Mouse (Mus musculus): ENCODE measurements around the gene Dad1. TPM values are rescaled to one million over a fixed set of nuclear protein-coding genes. Genes with fewer than 3 reads are reported as not detected.

The Dad1 gene
- polyA plus RNA-seq, 1 experiment from 2014 or later, result 65.9 TPM

- 50% methylated on average over 14 of the region's 16 CpGs for WGBS (ENCODE audit: missing documents)
- Histone ChIP-seq H3K79me2 (ENCODE audit: inconsistent target) (no peaks in the 10 kb centered on the region), H3K4me3 (ENCODE audit: inconsistent target) (no peak overlapping the region), H3K36me3 (ENCODE audit: inconsistent target) (no peaks in the 10 kb centered on the region), H3K27ac (no peak overlapping the region)
Observed at GRCm38 (mm10) chr14:54224484-54225467, 29.1 kb downstream of the Dad1 start.

DNA sequence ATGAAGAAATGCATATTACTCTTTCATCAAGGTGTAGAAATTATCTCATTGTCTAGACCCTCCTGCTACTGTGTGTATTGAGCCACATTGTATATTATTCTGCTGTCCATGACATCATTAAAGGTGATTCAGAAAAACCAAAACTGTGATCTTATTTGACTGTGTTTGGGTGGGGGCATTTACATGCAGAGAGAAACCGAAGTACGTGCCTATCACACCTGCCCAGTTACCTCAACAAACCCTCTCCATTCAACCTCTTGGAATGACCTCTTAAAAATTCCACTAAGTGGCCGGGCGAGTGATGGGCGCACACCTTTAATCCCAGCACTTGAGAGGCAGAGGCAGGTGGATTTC is 29.9 kb downstream of the Dad1 start:
- Histone ChIP-seq H3K36me3 (ENCODE audit: inconsistent target) (no peaks in the 10 kb centered on the region), H3K27ac (no peak overlapping the region), H3K79me2 (ENCODE audit: inconsistent target) (no peaks in the 10 kb centered on the region), H3K4me3 (ENCODE audit: inconsistent target) (no peak overlapping the region)
- 99% methylated on average over 5 of the region's 5 CpGs for WGBS (ENCODE audit: missing documents)

DNA sequence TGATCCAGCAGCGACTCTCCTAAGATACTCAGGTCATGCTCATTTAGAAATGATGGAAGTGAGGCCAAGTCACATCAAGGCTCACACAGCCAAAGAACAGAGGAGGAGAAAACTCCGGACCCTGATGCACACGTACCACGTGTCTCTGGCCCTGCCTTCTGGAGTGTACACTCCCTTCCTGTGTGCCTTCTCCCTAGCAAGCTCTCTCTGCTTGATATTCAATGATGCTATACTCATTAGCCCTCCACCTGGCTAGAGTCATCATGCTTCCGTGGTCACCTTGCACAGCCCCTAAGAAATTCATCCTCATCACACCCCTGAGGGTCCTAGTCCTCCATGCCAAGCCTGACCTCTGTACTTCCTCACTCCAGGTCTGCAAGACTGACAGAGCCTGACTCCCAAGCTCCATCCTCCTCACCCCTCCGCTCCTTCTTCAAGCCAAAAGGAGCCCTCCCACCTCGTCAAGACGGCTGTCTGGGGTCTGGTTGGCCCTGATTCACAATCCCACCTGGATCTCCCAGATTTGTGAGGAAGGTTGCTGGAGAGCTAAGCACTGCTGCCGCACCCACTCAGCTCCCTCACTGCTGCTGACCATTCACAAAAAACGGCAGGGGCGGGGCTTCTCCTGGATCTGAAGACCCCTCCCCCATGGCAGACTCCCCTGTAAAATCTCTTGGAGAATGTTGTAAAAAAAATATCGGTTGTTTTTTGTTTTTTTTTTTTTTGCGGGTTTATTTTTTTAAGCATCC is 30.4 kb downstream of the Dad1 start:
- no peak overlapping the region for H3K27ac ChIP-seq
- H3K4me3 ChIP-seq (ENCODE audit: inconsistent target), result no peak overlapping the region
- 83% methylated on average over 13 of the region's 13 CpGs for WGBS (ENCODE audit: missing documents)
- no peaks in the 10 kb centered on the region for H3K36me3 ChIP-seq (ENCODE audit: inconsistent target)
- no peaks in the 10 kb centered on the region for H3K79me2 ChIP-seq (ENCODE audit: inconsistent target)

DNA sequence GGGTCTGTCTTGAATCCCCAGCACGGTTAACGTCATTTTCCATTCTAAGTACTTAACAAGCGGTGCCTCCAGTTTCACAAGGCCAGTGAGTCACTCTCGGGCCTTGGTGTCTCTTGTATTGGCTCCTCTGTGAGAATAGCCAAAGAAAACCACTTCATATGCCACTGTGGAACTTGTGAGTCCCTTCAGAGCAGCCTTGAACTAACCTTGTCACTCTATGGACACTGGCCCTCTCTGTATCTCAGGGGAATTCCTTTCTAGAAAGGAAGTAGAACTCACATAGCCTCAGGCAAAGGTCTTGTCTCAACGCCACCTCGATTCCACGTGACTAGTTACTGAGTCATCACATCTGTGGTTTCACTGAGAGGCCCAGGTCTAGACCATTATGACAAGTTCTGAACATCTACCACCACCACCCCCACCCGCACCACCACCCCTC is 31.6 kb downstream of the Dad1 start:
- no peak overlapping the region for H3K27ac ChIP-seq
- 41% methylated on average over 7 of the region's 8 CpGs for WGBS (ENCODE audit: missing documents)
- H3K4me3 ChIP-seq (ENCODE audit: inconsistent target), result no peak overlapping the region
- H3K36me3 ChIP-seq (ENCODE audit: inconsistent target), result no peaks in the 10 kb centered on the region
- H3K79me2 ChIP-seq (ENCODE audit: inconsistent target), result no peaks in the 10 kb centered on the region

- 100% methylated on average over 6 of the region's 6 CpGs for WGBS (ENCODE audit: missing documents)
Observed at GRCm38 (mm10) chr14:54221641-54222040, 32.3 kb downstream of the Dad1 start.

DNA sequence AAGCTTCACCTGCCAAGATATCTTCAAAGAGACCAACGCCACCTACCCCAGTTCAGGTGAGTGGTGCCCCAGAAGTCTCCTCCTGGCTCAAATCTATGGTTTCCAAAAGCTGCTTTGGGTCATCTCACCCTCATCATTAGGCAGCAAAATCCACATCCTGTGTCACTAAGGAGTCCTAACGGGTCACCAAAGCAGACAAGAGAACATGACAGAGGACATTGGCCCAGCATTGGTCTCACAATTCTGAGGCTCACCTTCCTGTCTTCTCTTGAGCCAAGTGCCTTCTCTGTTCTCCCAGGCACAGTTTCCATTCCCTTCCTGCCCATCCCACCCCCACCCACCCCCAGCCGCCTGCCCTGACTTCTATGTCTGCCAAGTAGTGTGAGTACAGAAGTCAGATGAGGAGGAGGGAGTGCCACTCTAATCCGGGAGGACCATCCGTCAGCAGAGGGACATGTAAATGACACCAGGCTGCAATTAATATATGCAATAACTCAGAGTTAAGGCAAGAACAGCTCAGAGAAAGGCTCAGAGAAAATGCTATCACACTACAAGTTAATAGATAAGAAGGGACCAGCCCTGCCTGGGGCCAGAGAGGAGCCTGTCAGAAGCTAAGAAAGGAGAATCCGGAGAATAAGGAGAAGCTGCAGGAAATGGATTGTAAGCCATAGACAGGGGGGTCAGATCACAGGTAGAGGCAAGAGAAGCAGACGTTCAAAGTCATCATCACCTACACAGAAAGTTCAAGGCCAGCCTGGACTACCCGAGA is 33.0 kb downstream of the Dad1 start:
- Histone ChIP-seq H3K36me3 (ENCODE audit: inconsistent target) (no peaks in the 10 kb centered on the region), H3K4me3 (ENCODE audit: inconsistent target) (no peak overlapping the region), H3K79me2 (ENCODE audit: inconsistent target) (no peaks in the 10 kb centered on the region), H3K27ac (no peak overlapping the region)
- WGBS (ENCODE audit: missing documents), result 91% methylated on average over 8 of the region's 8 CpGs

More at GRCm38 (mm10) chr14:54221641-54222040, 32.3 kb downstream of the Dad1 start:
- no peak overlapping the region for H3K27ac ChIP-seq
- H3K4me3 ChIP-seq (ENCODE audit: inconsistent target), result no peak overlapping the region
- no peaks in the 10 kb centered on the region for H3K79me2 ChIP-seq (ENCODE audit: inconsistent target)
- no peaks in the 10 kb centered on the region for H3K36me3 ChIP-seq (ENCODE audit: inconsistent target)

DNA sequence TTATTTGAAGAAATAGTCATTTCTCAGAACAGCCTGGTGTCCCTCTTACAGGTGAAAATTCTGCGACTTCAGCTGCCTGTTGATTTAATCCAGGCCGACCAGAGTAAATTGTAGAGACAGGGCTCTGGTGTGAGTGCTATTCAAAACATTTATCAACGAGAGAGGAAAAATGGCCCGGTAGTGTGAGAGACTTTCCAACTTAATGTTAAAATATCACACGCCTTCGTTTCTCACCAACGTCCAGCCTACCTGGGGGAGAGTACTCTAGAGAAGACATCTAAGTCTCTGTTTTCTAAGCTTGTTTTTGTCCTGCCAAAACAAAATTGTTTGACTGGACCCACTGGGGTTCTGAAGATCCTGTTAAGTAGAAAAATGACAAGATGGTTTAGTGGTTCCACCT is 34.1 kb downstream of the Dad1 start:
- Histone ChIP-seq H3K79me2 (ENCODE audit: inconsistent target) (no peaks in the 10 kb centered on the region), H3K4me3 (ENCODE audit: inconsistent target) (no peak overlapping the region), H3K27ac (no peak overlapping the region), H3K36me3 (ENCODE audit: inconsistent target) (no peaks in the 10 kb centered on the region)
- WGBS (ENCODE audit: missing documents), result 97% methylated on average over 7 of the region's 7 CpGs

DNA sequence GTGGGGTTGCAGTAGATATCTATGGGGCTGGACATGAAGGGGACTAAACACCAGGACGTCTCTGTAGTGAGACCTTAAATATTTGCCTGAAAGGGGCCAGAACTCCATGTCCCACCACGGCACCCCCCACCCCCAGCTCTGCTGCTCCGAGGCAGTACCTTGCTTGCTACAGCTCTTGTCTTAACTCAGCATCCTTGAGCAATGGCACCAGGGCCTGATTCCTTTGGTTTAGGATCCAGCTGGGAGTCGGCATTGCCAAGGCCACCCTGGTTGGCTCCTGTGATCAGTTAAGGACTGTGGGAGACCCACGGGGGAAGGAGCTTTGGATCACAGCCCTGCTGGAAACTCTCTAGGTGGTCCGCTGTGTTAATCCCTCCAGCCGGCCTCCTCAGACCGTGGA is 34.6 kb downstream of the Dad1 start:
- no peaks in the 10 kb centered on the region for H3K79me2 ChIP-seq (ENCODE audit: inconsistent target)
- WGBS (ENCODE audit: missing documents), result 90% methylated on average over 8 of the region's 8 CpGs
- H3K27ac ChIP-seq, result no peak overlapping the region
- no peaks in the 10 kb centered on the region for H3K36me3 ChIP-seq (ENCODE audit: inconsistent target)
- no peak overlapping the region for H3K4me3 ChIP-seq (ENCODE audit: inconsistent target)

DNA sequence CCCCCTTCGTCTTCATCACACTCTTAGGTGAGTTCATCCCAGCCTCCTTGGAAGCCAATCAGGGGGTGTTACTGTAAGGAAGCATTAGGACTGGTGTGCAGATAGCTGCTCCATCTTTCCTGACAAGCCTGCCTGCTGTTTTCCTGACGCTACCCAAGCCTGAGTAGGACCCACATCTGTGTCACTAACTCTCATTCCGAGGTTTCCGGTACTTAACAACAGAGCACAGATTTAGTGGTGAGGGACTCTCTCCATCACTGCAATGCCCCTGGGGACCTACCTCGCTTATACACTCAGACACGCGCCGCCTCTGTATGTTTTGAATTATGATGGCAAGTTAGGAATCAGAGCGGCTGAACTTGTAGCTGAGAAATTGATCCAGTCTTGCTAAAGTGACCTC is 35.2 kb downstream of the Dad1 start:
- WGBS (ENCODE audit: missing documents), result 96% methylated on average over 9 of the region's 9 CpGs
- Histone ChIP-seq H3K79me2 (ENCODE audit: inconsistent target) (no peaks in the 10 kb centered on the region), H3K27ac (no peak overlapping the region), H3K4me3 (ENCODE audit: inconsistent target) (no peak overlapping the region), H3K36me3 (ENCODE audit: inconsistent target) (no peaks in the 10 kb centered on the region)

GRCm38 (mm10) chr14:54218233-54218632 is 35.7 kb downstream of the Dad1 start:
- H3K27ac ChIP-seq, result no peak overlapping the region
- H3K79me2 ChIP-seq (ENCODE audit: inconsistent target), result no peaks in the 10 kb centered on the region
- WGBS (ENCODE audit: missing documents), result 71% methylated on average over 1 of the region's 1 CpGs
- no peak overlapping the region for H3K4me3 ChIP-seq (ENCODE audit: inconsistent target)
- H3K36me3 ChIP-seq (ENCODE audit: inconsistent target), result no peaks in the 10 kb centered on the region

DNA sequence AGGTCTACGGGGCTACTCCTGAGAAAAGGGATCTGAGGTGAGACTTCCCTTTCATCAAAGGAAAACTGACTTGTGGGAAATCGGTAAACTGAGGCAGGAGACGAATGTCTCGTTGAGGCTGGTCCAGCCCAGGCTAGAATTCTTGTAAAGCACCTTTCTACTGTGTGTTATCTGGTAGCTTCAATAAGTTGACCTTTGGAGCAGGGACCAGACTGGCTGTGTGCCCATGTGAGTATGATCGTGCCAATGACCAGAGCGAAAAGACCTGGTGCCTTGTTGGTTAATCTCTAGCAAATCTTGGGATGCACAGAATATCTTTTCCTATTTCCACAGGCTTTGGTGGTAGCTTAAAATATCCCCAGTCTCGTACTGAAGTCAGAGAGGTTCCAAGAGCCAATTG is 37.8 kb downstream of the Dad1 start:
- WGBS (ENCODE audit: missing documents), result 92% methylated on average over 7 of the region's 7 CpGs
- Histone ChIP-seq H3K4me3 (ENCODE audit: inconsistent target) (no peak overlapping the region), H3K79me2 (ENCODE audit: inconsistent target) (no peaks in the 10 kb centered on the region), H3K36me3 (ENCODE audit: inconsistent target) (no peaks in the 10 kb centered on the region), H3K27ac (no peak overlapping the region)

DNA sequence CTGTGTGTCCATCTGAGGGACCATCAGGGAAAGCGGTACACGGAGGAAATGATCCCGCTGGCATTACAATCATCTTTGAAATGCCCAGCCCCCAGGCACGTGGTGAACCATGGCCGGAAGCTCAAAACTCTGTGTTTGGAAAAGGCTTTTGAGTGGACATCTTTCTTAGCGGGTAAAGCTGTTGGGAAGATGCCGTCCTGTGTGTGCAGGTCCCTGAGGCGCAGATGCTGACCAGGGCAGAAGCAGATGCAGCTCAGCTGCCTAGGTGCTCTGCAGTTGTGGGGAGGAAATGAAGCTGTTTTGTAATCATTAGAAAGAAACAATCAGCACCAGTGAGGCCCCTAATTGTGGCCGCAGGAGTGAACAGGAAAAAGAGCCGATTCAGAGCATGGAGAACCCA is 39.0 kb downstream of the Dad1 start:
- Histone ChIP-seq H3K36me3 (ENCODE audit: inconsistent target) (no peaks in the 10 kb centered on the region), H3K27ac (no peak overlapping the region), H3K79me2 (ENCODE audit: inconsistent target) (no peaks in the 10 kb centered on the region), H3K4me3 (ENCODE audit: inconsistent target) (no peak overlapping the region)
- WGBS (ENCODE audit: missing documents), result 78% methylated on average over 10 of the region's 10 CpGs

DNA sequence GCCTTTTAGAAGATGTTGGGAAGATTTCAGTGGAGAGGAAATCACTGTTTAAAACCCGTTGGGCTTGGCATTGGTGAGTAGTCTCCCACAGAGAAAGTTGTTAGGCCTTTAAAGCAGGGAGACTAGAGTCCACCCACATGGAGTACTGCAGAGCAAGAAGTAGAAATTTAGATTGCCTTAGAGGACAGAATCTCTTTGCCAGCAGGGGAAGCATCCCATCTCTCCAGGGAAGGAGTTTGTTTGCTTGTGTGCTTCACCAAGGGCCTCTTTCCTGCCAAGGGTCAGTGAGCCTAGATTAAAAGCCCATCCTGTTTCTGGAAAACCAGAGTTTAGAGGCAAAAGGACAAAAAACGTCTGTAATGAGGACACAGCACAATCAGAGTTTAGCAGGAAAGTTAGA is 39.4 kb downstream of the Dad1 start:
- no peak overlapping the region for H3K4me3 ChIP-seq (ENCODE audit: inconsistent target)
- WGBS (ENCODE audit: missing documents), result 80% methylated on average over 2 of the region's 2 CpGs
- no peak overlapping the region for H3K27ac ChIP-seq
- no peaks in the 10 kb centered on the region for H3K36me3 ChIP-seq (ENCODE audit: inconsistent target)
- H3K79me2 ChIP-seq (ENCODE audit: inconsistent target), result no peaks in the 10 kb centered on the region

GRCm38 (mm10) chr14:54213734-54214133 is 40.2 kb downstream of the Dad1 start:
- no peaks in the 10 kb centered on the region for H3K79me2 ChIP-seq (ENCODE audit: inconsistent target)
- 100% methylated on average over 2 of the region's 2 CpGs for WGBS (ENCODE audit: missing documents)
- H3K27ac ChIP-seq, result no peak overlapping the region
- H3K36me3 ChIP-seq (ENCODE audit: inconsistent target), result no peaks in the 10 kb centered on the region
- H3K4me3 ChIP-seq (ENCODE audit: inconsistent target), result no peak overlapping the region
